Mouse (Mus musculus): ENCODE measurements around the gene Tspan9. TPM values are rescaled to one million over a fixed set of nuclear protein-coding genes. Genes with fewer than 3 reads are reported as not detected.

The Tspan9 gene
- polyA plus RNA-seq, 1 experiment: 312 TPM

GRCm38 (mm10) chr6:128038568-128038967 is 104.8 kb downstream of the Tspan9 start:
- TF ChIP-seq CTCF (IDR thresholded peaks at IDR 0.05; ENCODE audit: insufficient read depth, low read length): no peak
- TF ChIP-seq POLR2A (IDR thresholded peaks at IDR 0.05; ENCODE audit: borderline replicate concordance, extremely low read depth, low read depth, low read length): no peak
- DNase-seq: no peak
- no peak overlapping the region for H3K4me3 ChIP-seq (replicated peaks; ENCODE audit: extremely low read depth, low read depth, low read length)
- 58% methylated on average over 6 of the region's 6 CpGs for WGBS
- H3K4me1 ChIP-seq (ENCODE audit: control insufficient read depth, insufficient read depth, low read length): peaks cover 22% of the 10 kb centered on the region

GRCm38 (mm10) chr6:128036597-128036996 is 106.8 kb downstream of the Tspan9 start:
- H3K4me3 ChIP-seq (replicated peaks; ENCODE audit: extremely low read depth, low read depth, low read length): no peak overlapping the region
- no peak for DNase-seq
- TF ChIP-seq CTCF (IDR thresholded peaks at IDR 0.05; ENCODE audit: insufficient read depth, low read length): no peak
- TF ChIP-seq POLR2A (IDR thresholded peaks at IDR 0.05; ENCODE audit: borderline replicate concordance, extremely low read depth, low read depth, low read length): no peak
- peaks cover 18% of the 10 kb centered on the region for H3K4me1 ChIP-seq (ENCODE audit: control insufficient read depth, insufficient read depth, low read length)
- WGBS: 84% methylated on average over 9 of the region's 9 CpGs

- 26% methylated on average over 4 of the region's 4 CpGs for WGBS
- Histone ChIP-seq H3K4me3 (replicated peaks; ENCODE audit: extremely low read depth, low read depth, low read length) (no peak overlapping the region), H3K4me1 (ENCODE audit: control insufficient read depth, insufficient read depth, low read length) (peaks cover 18% of the 10 kb centered on the region)
- TF ChIP-seq CTCF (IDR thresholded peaks at IDR 0.05; ENCODE audit: insufficient read depth, low read length) (no peak), POLR2A (IDR thresholded peaks at IDR 0.05; ENCODE audit: borderline replicate concordance, extremely low read depth, low read depth, low read length) (no peak)
- no peak for DNase-seq
These were observed 107.5 kb downstream of the Tspan9 start for GRCm38 (mm10) chr6:128035930-128036309.

- 17% methylated on average over 36 of the region's 36 CpGs for WGBS
- Histone ChIP-seq H3K4me3 (replicated peaks; ENCODE audit: extremely low read depth, low read depth, low read length) (no peak overlapping the region), H3K4me1 (ENCODE audit: control insufficient read depth, insufficient read depth, low read length) (peaks cover 18% of the 10 kb centered on the region)
- TF ChIP-seq CTCF (IDR thresholded peaks at IDR 0.05; ENCODE audit: insufficient read depth, low read length): no peak
- TF ChIP-seq POLR2A (IDR thresholded peaks at IDR 0.05; ENCODE audit: borderline replicate concordance, extremely low read depth, low read depth, low read length): no peak
- DNase-seq: no peak
These were observed 108.0 kb downstream of the Tspan9 start for GRCm38 (mm10) chr6:128035250-128035929.

GRCm38 (mm10) chr6:128034317-128035249 is 108.8 kb downstream of the Tspan9 start:
- TF ChIP-seq CTCF (IDR thresholded peaks at IDR 0.05; ENCODE audit: insufficient read depth, low read length): no peak
- TF ChIP-seq POLR2A (IDR thresholded peaks at IDR 0.05; ENCODE audit: borderline replicate concordance, extremely low read depth, low read depth, low read length): no peak
- DNase-seq: peak; percentile 48
- Histone ChIP-seq H3K4me1 (ENCODE audit: control insufficient read depth, insufficient read depth, low read length) (peaks cover 18% of the 10 kb centered on the region), H3K4me3 (replicated peaks; ENCODE audit: extremely low read depth, low read depth, low read length) (peak overlapping the region; percentile 12)
- WGBS: 27% methylated on average over 80 of the region's 80 CpGs

GRCm38 (mm10) chr6:128033868-128034250 is 109.5 kb downstream of the Tspan9 start:
- TF ChIP-seq POLR2A (IDR thresholded peaks at IDR 0.05; ENCODE audit: borderline replicate concordance, extremely low read depth, low read depth, low read length) (no peak), CTCF (IDR thresholded peaks at IDR 0.05; ENCODE audit: insufficient read depth, low read length) (no peak)
- 63% methylated on average over 4 of the region's 4 CpGs for WGBS
- H3K4me1 ChIP-seq (ENCODE audit: control insufficient read depth, insufficient read depth, low read length): peaks cover 18% of the 10 kb centered on the region
- DNase-seq: no peak
- H3K4me3 ChIP-seq (replicated peaks; ENCODE audit: extremely low read depth, low read depth, low read length): no peak overlapping the region

- no peak overlapping the region for H3K4me3 ChIP-seq (replicated peaks; ENCODE audit: extremely low read depth, low read depth, low read length)
- TF ChIP-seq POLR2A (IDR thresholded peaks at IDR 0.05; ENCODE audit: borderline replicate concordance, extremely low read depth, low read depth, low read length): no peak
- TF ChIP-seq CTCF (IDR thresholded peaks at IDR 0.05; ENCODE audit: insufficient read depth, low read length): no peak
These were observed 110.1 kb downstream of the Tspan9 start for GRCm38 (mm10) chr6:128033172-128033867.

GRCm38 (mm10) chr6:128032252-128033171 is 110.9 kb downstream of the Tspan9 start:
- WGBS: 32% methylated on average over 16 of the region's 16 CpGs
- Histone ChIP-seq H3K4me1 (ENCODE audit: control insufficient read depth, insufficient read depth, low read length) (peaks cover 13% of the 10 kb centered on the region), H3K4me3 (replicated peaks; ENCODE audit: extremely low read depth, low read depth, low read length) (no peak overlapping the region)
- TF ChIP-seq POLR2A (IDR thresholded peaks at IDR 0.05; ENCODE audit: borderline replicate concordance, extremely low read depth, low read depth, low read length): no peak
- peak; percentile 85 for TF ChIP-seq CTCF (IDR thresholded peaks at IDR 0.05; ENCODE audit: insufficient read depth, low read length)
- DNase-seq: peak; percentile 86

More at GRCm38 (mm10) chr6:128033172-128033867, 110.1 kb downstream of the Tspan9 start:
- 68% methylated on average over 11 of the region's 11 CpGs for WGBS
- peaks cover 16% of the 10 kb centered on the region for H3K4me1 ChIP-seq (ENCODE audit: control insufficient read depth, insufficient read depth, low read length)
- no peak for DNase-seq
